Mouse (Mus musculus): ENCODE measurements around the gene Gm9117.
"Not testable (repeated sequence)": the region's sequence is repeated elsewhere in the genome, so short reads cannot be mapped to it uniquely, and the experiment has no call there.

Gene Gm9117

DNA sequence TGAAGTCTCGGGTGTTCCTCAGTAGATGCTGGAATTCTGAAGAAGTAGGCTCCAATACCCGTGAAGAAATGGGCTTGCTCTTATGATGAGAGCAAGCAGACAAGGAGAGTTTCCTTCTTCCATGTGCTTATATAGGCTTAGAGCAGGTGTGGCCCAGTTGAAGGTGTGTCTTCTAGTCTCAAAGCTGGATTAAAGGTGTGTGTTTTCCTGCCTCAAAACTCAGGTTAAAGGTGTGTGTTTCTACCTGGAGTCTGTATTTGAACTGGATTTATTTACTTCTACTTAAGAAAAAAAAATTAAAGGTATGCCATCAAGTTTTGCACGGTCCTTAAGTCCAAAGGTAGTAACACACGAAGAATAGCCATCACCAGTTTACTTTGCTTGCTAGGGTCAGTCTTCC lies at the start of gene Gm9117:
Gm9117 (minus strand) TSS at position 101 of the 400 bp plus-strand sequence.
- DNase-seq (ENCODE audit: low spot score) = not testable (repeated sequence)

DNA sequence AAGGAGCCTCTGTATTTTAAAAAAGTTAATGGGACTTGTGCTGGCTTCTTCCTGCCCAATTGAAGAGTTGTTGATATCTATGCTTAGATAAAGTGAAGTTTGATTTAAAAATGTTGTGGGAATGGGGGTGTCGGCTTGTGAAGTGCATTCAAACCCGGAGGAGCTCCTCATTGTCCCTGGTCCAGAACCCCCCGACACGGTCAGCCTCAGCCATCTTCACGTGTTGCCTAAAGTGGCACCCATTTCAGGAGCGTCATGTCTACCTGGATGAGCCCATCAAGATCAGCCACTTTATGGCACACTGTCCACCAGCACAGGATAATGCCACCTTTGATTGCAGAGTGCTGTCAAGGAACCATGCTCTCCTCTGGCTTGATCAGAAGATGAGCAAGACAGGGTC lies 25.6 kb upstream of the Gm9117 start:
- not testable (repeated sequence) for DNase-seq (ENCODE audit: low spot score)

DNA sequence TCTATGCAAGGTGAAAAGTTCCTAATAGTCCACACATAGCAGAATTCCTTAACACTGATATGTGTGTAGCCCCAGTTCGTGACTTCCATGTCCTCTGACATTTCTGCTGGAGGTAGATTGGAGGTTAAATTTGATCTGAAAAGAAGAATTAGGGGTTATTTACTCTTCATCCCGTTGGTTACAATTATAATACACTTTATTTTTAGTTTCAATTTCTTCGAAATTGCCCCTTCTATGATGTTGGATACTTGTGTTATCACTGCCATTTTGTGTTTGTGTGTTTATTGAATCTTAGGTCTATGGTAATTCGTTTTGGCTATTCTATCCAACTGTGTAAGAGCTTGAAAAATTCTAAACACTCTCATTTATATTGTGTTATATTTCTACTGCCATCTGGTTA lies 17.9 kb upstream of the Gm9117 start, which contains the start of gene Tdpoz5:
Tdpoz5 (minus strand) TSS at position 101 of the 400 bp plus-strand sequence.
- DNase-seq (ENCODE audit: low spot score) = not testable (repeated sequence)

DNA sequence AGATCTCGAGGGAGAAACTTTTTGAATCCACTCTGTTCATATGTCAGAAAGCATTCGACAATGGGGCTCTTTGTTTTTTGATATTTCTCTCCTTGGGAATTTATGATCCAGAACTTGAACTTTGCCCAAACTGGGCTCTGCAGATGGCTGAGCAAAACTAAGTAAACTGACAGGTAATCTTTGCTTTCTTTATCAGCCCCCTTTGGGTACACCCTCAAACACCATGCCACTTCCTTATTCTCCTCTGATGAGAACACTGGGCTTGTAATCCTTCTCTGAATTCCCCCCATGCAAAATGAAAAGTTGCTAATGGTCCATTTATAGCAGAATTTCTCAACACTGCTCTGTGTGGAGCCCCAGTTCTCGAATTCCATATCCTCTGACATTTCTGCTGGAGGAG lies 5.0 kb downstream of the Gm9117 start:
- DNase-seq (ENCODE audit: low spot score) = not testable (repeated sequence)
